Mouse (Mus musculus): Measurements from ENCODE around the gene Uaca. TPM values are rescaled to one million over a fixed set of nuclear protein-coding genes. Genes with fewer than 3 reads are reported as not detected.

Gene Uaca
- total and polyA plus RNA-seq, 2 experiments from 2014 or later: 5.8 to 13.3 TPM

DNA sequence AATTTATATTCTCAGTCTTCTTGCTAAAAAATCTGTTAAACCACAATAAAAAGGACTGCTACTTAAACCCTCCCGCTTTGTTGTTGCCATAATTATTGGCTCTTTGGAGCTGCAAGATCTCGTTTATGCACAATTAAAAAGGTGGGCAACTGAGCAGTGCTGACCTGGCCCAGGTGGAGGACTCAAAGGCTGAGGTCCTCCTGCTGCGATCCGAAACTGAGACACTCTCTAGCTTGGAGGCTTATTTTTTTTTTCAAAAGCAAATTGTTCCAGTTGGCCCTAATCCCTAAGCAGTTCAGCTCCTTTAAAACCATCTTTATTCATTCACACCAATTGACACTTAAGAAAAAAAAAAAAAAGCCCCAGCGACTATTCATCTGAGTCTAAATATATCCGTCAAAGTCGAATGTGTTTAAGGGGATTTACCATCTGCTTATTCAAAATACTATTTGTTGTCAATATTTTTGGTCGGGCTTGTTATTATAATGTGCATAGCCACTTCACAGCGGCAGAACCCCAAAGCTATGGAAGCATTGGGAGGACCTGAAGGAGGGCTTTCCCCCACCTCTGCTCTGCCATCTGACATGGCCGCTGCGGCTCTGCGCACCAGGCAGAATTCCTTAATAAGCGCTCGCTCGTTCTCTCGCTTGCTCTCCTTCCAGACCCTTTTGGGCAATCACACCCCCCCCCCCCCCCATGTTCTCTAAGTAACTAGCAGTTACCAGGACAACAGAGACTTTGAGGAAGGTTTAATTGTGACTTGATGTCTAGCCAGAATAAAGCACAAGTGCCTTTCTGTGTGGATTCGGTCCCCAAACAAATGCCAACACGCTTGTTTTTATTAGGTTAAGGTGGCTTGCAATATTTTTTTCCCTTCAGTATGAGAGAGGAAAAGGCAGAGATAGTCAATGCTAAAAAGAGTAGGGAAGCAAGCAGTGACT, 92.4 kb downstream of the Uaca start:
- Histone ChIP-seq H3K4me1 (ENCODE audit: insufficient read depth, low read length) (peaks cover 4% of the 10 kb centered on the region; the same call in 1 of the 2 replicates), H3K4me3 (ENCODE audit: low read length) (no peak overlapping the region; the same call in 1 of the 2 replicates), H3K4me2 (ENCODE audit: low read depth, low read length) (peak overlapping the region; percentile 40), H3K27me3 (ENCODE audit: insufficient read depth, low read length) (no peaks in the 10 kb centered on the region), H3K9me3 (ENCODE audit: low read length) (0 out of 2 replicates have a peak, but pooled peaks cover 3% of the 10 kb centered on the region), H3K27ac (peak overlapping the region; percentile 36), H3K9ac (replicated peaks; ENCODE audit: low read length) (no peak overlapping the region), H3K36me3 (ENCODE audit: insufficient read depth, low read length) (no peaks in the 10 kb centered on the region)
- ATAC-seq (peak; percentile 53; the same call in 1 of the 2 replicates), DNase-seq (ENCODE audit: low spot score) (peak; percentile 60)
- no peak for TF ChIP-seq CTCF (IDR thresholded peaks at IDR 0.05; ENCODE audit: low read depth)
- 14% methylated on average over 18 of the region's 18 CpGs for WGBS

DNA sequence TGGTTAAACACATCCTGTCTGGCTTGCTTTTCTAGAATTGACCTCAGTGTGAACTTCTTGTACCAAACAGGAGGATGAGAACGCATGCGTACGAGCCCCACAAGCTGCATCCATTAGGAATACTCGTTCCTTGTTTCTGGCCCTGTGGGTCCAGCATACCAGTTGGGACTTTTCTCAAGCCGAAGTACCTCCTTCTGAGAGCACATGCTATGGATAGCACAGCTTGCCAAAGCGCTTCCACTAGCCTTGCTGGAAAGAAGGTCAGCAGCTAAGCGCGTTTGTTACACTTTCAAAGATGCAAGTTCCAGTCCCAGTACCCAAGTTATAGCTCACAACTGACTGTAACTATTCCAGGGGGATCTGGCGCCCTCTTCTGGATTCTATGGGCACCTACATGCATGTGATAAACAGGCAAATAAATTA, 93.1 kb downstream of the Uaca start:
- 0 out of 2 replicates have a peak, but pooled peaks cover 3% of the 10 kb centered on the region for H3K9me3 ChIP-seq (ENCODE audit: low read length)
- H3K9ac ChIP-seq (replicated peaks; ENCODE audit: low read length): no peak overlapping the region
- peak; percentile 61 for DNase-seq (ENCODE audit: low spot score)
- 42% methylated on average over 9 of the region's 9 CpGs for WGBS
- ATAC-seq: peak; percentile 53; the same call in 1 of the 2 replicates
- H3K4me3 ChIP-seq (ENCODE audit: low read length): no peak overlapping the region
- no peaks in the 10 kb centered on the region for H3K27me3 ChIP-seq (ENCODE audit: insufficient read depth, low read length)
- peak overlapping the region; percentile 36 for H3K27ac ChIP-seq
- H3K4me2 ChIP-seq (ENCODE audit: low read depth, low read length): no peak overlapping the region; the same call in 1 of the 2 replicates
- H3K36me3 ChIP-seq (ENCODE audit: insufficient read depth, low read length): no peaks in the 10 kb centered on the region
- peak; percentile 67 for TF ChIP-seq CTCF (IDR thresholded peaks at IDR 0.05; ENCODE audit: low read depth)
- H3K4me1 ChIP-seq (ENCODE audit: insufficient read depth, low read length): peaks cover 4% of the 10 kb centered on the region; the same call in 1 of the 2 replicates

DNA sequence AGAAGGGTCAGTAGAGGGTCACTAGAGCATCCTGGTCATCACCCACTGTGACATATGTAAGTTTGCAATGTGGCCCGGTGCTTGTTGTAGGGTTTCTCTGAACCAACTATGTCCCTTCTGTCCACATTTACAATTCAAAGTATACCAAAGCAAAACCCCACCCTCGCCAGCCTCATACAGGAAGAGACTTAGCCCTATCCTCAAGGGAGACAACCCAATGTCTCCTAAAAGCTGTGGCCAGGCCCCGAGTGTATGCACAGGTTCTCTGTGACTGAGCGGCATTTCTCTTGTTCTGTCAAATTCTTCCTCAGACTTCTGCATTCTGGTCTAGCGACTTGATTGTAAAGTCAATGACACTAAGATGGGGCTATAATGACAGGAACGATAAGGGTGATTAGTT, 99.2 kb downstream of the Uaca start:
- no peak for DNase-seq (ENCODE audit: low spot score)
- 77% methylated on average over 6 of the region's 6 CpGs for WGBS
- Histone ChIP-seq H3K27ac (no peak overlapping the region), H3K36me3 (ENCODE audit: insufficient read depth, low read length) (no peaks in the 10 kb centered on the region), H3K4me1 (ENCODE audit: insufficient read depth, low read length) (no peaks in the 10 kb centered on the region), H3K4me2 (ENCODE audit: low read depth, low read length) (no peak overlapping the region), H3K9ac (replicated peaks; ENCODE audit: low read length) (no peak overlapping the region), H3K27me3 (ENCODE audit: insufficient read depth, low read length) (no peaks in the 10 kb centered on the region), H3K9me3 (ENCODE audit: low read length) (no peaks in the 10 kb centered on the region), H3K4me3 (ENCODE audit: low read length) (no peak overlapping the region)
- ATAC-seq: no peak
- no peak for TF ChIP-seq CTCF (IDR thresholded peaks at IDR 0.05; ENCODE audit: low read depth)

DNA sequence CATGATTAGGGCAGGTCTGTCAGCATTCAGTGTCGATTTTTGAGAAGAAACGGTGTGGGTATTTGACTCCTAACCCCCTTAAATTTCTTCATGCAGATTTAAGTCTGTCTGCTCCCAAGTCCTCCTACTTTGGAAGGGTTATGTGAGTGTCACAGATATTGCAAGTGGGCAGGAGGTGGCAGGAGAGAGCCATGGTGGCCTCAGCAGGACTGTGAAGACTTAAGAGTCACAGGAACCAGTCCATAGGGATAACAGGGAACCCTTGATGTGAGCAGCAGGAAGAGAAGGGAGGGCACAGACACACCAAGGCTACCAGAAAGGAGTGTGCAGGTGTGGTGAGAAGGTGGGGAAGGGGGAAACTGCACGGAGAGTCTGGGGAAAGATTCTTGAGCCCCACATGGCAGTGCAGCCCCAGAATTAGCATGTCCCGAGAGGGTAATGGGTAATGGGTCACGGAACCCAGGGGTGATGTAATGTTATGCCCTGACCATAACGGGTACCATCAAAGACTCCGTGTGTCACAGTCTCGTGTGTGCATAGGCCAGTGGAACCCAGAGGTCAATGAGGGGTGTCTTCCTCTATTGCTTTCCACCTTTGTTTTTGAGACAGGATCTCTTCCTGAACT, 101.3 kb downstream of the Uaca start:
- no peaks in the 10 kb centered on the region for H3K36me3 ChIP-seq (ENCODE audit: insufficient read depth, low read length)
- H3K27me3 ChIP-seq (ENCODE audit: insufficient read depth, low read length): no peaks in the 10 kb centered on the region
- DNase-seq (ENCODE audit: low spot score): peak; percentile 87
- no peak overlapping the region for H3K9ac ChIP-seq (replicated peaks; ENCODE audit: low read length)
- no peaks in the 10 kb centered on the region for H3K9me3 ChIP-seq (ENCODE audit: low read length)
- H3K27ac ChIP-seq: no peak overlapping the region
- TF ChIP-seq CTCF (IDR thresholded peaks at IDR 0.05; ENCODE audit: low read depth): peak; percentile 94
- H3K4me1 ChIP-seq (ENCODE audit: insufficient read depth, low read length): 0 out of 2 replicates have a peak, but pooled peaks cover 2% of the 10 kb centered on the region
- WGBS: 59% methylated on average over 8 of the region's 8 CpGs
- H3K4me3 ChIP-seq (ENCODE audit: low read length): no peak overlapping the region
- ATAC-seq: peak; percentile 83
- H3K4me2 ChIP-seq (ENCODE audit: low read depth, low read length): no peak overlapping the region

DNA sequence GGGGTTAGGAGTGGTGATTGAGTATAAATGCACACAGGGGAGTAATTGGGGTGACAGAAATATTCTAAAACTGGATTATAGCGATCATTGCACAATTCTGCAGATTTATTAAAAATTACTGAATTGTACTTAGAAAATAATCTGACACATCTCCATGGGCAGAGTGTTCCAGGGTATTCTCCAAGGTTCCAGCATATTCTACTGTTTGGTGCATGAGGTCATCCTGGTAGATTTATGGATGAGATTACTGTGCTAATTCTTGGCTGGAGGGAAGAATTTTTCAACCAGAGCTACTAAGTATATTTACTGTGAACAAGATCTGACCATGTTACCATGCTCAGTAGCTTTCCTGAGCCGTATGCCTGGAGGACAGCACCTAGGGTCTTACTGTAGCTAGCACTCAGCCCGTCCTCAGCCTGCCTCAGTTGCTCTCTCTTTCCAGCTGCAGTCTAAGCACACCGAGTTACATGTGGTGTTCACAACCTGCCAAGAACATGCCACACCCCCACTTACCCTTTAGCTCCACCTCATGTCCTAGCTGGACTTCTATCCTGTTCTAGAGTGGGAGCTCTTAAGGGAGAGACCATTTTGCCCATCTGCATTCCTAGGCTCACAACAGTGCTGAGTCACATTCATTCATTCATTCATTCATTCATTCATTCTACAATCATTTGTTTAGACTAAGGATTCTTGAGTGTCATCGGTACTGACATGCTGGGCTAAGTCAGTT, 104.1 kb downstream of the Uaca start:
- H3K9ac ChIP-seq (replicated peaks; ENCODE audit: low read length): no peak overlapping the region
- H3K4me2 ChIP-seq (ENCODE audit: low read depth, low read length): no peak overlapping the region
- DNase-seq (ENCODE audit: low spot score): no peak
- 0 out of 2 replicates have a peak, but pooled peaks cover 2% of the 10 kb centered on the region for H3K4me1 ChIP-seq (ENCODE audit: insufficient read depth, low read length)
- WGBS: 83% methylated on average over 5 of the region's 5 CpGs
- no peaks in the 10 kb centered on the region for H3K9me3 ChIP-seq (ENCODE audit: low read length)
- H3K4me3 ChIP-seq (ENCODE audit: low read length): no peak overlapping the region
- no peak for TF ChIP-seq CTCF (IDR thresholded peaks at IDR 0.05; ENCODE audit: low read depth)
- no peak for ATAC-seq
- H3K36me3 ChIP-seq (ENCODE audit: insufficient read depth, low read length): no peaks in the 10 kb centered on the region
- no peaks in the 10 kb centered on the region for H3K27me3 ChIP-seq (ENCODE audit: insufficient read depth, low read length)
- no peak overlapping the region for H3K27ac ChIP-seq

DNA sequence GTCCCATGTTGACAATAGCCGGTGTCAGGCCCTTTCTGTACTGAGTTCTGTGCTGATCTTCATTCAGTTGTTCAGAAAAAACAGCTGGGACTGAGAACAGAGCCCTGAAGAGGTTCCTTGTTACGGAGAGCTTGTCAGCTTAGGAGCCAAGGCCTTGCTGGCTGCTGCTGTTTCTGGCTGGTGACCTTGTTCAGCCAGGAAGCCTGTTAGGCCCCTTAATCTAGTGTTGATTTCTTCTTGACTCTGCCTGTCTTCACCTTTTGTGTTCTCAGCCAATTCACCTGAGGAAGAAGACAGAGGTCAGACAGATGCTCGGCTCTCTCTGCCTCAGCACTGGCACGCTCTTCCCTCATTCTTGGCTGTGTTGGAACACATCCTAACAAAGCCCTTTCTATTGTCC, 104.9 kb downstream of the Uaca start:
- 0 out of 2 replicates have a peak, but pooled peaks cover 2% of the 10 kb centered on the region for H3K4me1 ChIP-seq (ENCODE audit: insufficient read depth, low read length)
- H3K27me3 ChIP-seq (ENCODE audit: insufficient read depth, low read length): no peaks in the 10 kb centered on the region
- no peak overlapping the region; the same call in 1 of the 2 replicates for H3K27ac ChIP-seq
- no peak overlapping the region for H3K4me2 ChIP-seq (ENCODE audit: low read depth, low read length)
- H3K4me3 ChIP-seq (ENCODE audit: low read length): no peak overlapping the region
- H3K9ac ChIP-seq (replicated peaks; ENCODE audit: low read length): no peak overlapping the region
- no peaks in the 10 kb centered on the region for H3K36me3 ChIP-seq (ENCODE audit: insufficient read depth, low read length)
- no peaks in the 10 kb centered on the region for H3K9me3 ChIP-seq (ENCODE audit: low read length)
- DNase-seq (ENCODE audit: low spot score) (no peak), ATAC-seq (no peak)
- no peak for TF ChIP-seq CTCF (IDR thresholded peaks at IDR 0.05; ENCODE audit: low read depth)
- 50% methylated on average over 4 of the region's 4 CpGs for WGBS

Data from hindbrain, postnatal 0 days (tissue).